Mouse (Mus musculus): ENCODE data around the gene D930020B18Rik. TPM values are rescaled to one million over a fixed set of nuclear protein-coding genes. Genes with fewer than 3 reads are reported as not detected.

D930020B18Rik gene
- total and polyA plus RNA-seq, 3 experiments: 0.61 to 0.65 TPM; not detected in 1

DNA sequence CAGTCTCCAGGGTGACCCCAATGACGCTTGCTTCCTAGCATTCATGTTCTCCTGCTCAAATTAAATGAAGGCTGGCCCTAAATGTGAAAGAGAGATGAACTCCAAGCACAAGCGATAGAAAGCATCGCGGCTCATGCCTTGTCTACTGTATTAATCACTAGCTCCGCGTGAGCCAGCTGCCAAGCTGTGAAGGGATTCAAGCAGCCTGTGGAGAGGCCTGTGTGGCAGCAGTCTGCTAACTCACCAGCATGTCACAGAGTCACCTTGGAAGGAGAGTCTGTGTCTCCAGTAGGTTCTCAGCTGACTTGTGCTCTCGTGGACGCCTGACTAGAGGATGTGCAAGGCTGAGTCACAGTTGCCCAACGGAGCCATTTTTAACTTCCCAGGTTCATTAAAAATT lies 91.2 kb downstream of the D930020B18Rik start:
- Histone ChIP-seq H3K4me1 (ENCODE audit: control insufficient read depth in 1 of 2, insufficient read depth in 2 of 2, low read length in 2 of 2) (peaks cover 0 to 5% of the 10 kb centered on the region in 2 experiments; a peak in 2 of 4 replicates), H3K9me3 (replicated peaks; ENCODE audit: insufficient read depth, low read length) (no peaks in the 10 kb centered on the region), H3K9ac (ENCODE audit: control insufficient read depth, low read depth, low read length, poor library complexity, severe bottlenecking) (no peak overlapping the region), H3K36me3 (ENCODE audit: control insufficient read depth in 1 of 2, insufficient read depth in 2 of 2, low read length in 2 of 2) (peaks cover 0 to 5% of the 10 kb centered on the region in 2 experiments; a peak in 2 of 4 replicates), H3K27ac (ENCODE audit: control insufficient read depth, low read depth, low read length) (no peak overlapping the region), H3K79me2 (ENCODE audit: control insufficient read depth, insufficient read depth, low read length, poor library complexity) (no peaks in the 10 kb centered on the region), H3K27me3 (ENCODE audit: control insufficient read depth in 1 of 2, insufficient read depth in 2 of 2, low read length in 2 of 2) (no peaks in the 10 kb centered on the region), H3K4me3 (ENCODE audit: control insufficient read depth in 1 of 2, insufficient read depth in 1 of 2, low read depth in 2 of 2, low read length in 2 of 2) (no peak overlapping the region)
- TF ChIP-seq BHLHE40 (IDR thresholded peaks at IDR 0.05; ENCODE audit: borderline replicate concordance, low read depth, low read length) (no peak), POLR2AphosphoS2 (IDR thresholded peaks at IDR 0.05; ENCODE audit: low read length) (no peak), GATA1 (IDR thresholded peaks at IDR 0.05; ENCODE audit: low read depth, low read length) (no peak), UBTF (IDR thresholded peaks at IDR 0.05; ENCODE audit: borderline replicate concordance, insufficient read depth, low read depth, low read length) (no peak), MAX (IDR thresholded peaks at IDR 0.05; ENCODE audit: low read length) (no peak), ELF1 (IDR thresholded peaks at IDR 0.05; ENCODE audit: low read depth, low read length) (no peak), ZNF384 (IDR thresholded peaks at IDR 0.05; ENCODE audit: low read depth, low read length) (no peak), NELFE (IDR thresholded peaks at IDR 0.05; ENCODE audit: low read depth, low read length) (no peak), ZKSCAN1 (IDR thresholded peaks at IDR 0.05; ENCODE audit: low read depth, low read length) (no peak)
- DNase-seq (ENCODE audit: low read depth, low spot score): no peak

DNA sequence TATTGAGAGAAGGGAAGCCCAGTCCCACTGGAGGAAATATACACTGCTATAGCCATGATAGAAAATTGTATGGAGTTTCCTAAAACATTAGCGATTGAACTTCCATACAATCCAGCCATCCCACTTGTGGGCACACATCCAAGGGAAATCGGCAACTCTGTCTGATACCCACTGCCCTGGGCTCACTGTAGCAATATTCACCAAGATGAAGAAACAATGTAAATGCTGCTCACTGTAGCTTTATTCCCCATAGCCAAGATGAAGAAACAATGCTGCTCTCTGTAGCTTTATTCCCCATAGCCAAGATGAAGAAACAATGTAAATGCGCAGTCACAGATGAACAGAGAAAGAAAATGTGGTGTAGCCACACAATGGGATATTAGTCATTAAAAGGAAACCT lies 95.9 kb downstream of the D930020B18Rik start:
- peaks cover 0 to 10% of the 10 kb centered on the region in 2 experiments; a peak in 2 of 4 replicates for H3K36me3 ChIP-seq (ENCODE audit: control insufficient read depth in 1 of 2, insufficient read depth in 2 of 2, low read length in 2 of 2)
- H3K9me3 ChIP-seq (replicated peaks; ENCODE audit: insufficient read depth, low read length): no peaks in the 10 kb centered on the region
- H3K79me2 ChIP-seq (ENCODE audit: control insufficient read depth, insufficient read depth, low read length, poor library complexity): peaks cover 15% of the 10 kb centered on the region
- no peak overlapping the region for H3K9ac ChIP-seq (ENCODE audit: control insufficient read depth, low read depth, low read length, poor library complexity, severe bottlenecking)
- DNase-seq (ENCODE audit: low read depth, low spot score): no peak
- H3K27me3 ChIP-seq (ENCODE audit: control insufficient read depth in 1 of 2, insufficient read depth in 2 of 2, low read length in 2 of 2): no peaks in the 10 kb centered on the region
- H3K4me3 ChIP-seq (ENCODE audit: control insufficient read depth in 1 of 2, insufficient read depth in 1 of 2, low read depth in 2 of 2, low read length in 2 of 2): no peak overlapping the region
- no peak for TF ChIP-seq E2F4 (IDR thresholded peaks at IDR 0.05; ENCODE audit: borderline replicate concordance, low read depth, low read length)
- no peak for TF ChIP-seq TCF12 (IDR thresholded peaks at IDR 0.05; ENCODE audit: low read depth, low read length)
- no peak for TF ChIP-seq UBTF (IDR thresholded peaks at IDR 0.05; ENCODE audit: borderline replicate concordance, insufficient read depth, low read depth, low read length)
- no peak for TF ChIP-seq ETS1 (IDR thresholded peaks at IDR 0.05; ENCODE audit: low read depth, low read length)
- TF ChIP-seq MXI1 (IDR thresholded peaks at IDR 0.05; ENCODE audit: low read depth, low read length): no peak
- TF ChIP-seq USF2 (IDR thresholded peaks at IDR 0.05; ENCODE audit: borderline replicate concordance in 1 of 2, insufficient read depth in 1 of 2, low read depth in 1 of 2, low read length in 2 of 2): no peak
- no peak for TF ChIP-seq ELF1 (IDR thresholded peaks at IDR 0.05; ENCODE audit: low read depth, low read length)
- TF ChIP-seq GATA1 (IDR thresholded peaks at IDR 0.05; ENCODE audit: low read depth, low read length): no peak
- H3K4me1 ChIP-seq (ENCODE audit: control insufficient read depth in 1 of 2, insufficient read depth in 2 of 2, low read length in 2 of 2): peaks cover 6 to 7% of the 10 kb centered on the region in 2 experiments; a peak in 3 of 4 replicates
- H3K27ac ChIP-seq (ENCODE audit: control insufficient read depth, low read depth, low read length): no peak overlapping the region
